Mouse (Mus musculus) liver, postnatal 0 days (tissue): ENCODE measurements around the gene Epb41l2.

ENCODE experiments used
- CTCF ChIP-seq: sonication (generic); IDR thresholded peaks from 2 replicates; pipeline ENCODE4 v1.5.1; 2016; ENCODE audit warnings: antibody characterized with exemption, low read depth
- EP300 ChIP-seq: IDR thresholded peaks from 2 replicates; pipeline ENCODE4 v1.6.1; 2016; ENCODE audit warnings: antibody characterized with exemption, low read depth, mild to moderate bottlenecking

- TF ChIP-seq EP300: no peak
- no peak for TF ChIP-seq CTCF
These were observed 39.4 kb downstream of the Epb41l2 start for GRCm38 (mm10) chr10:25399016-25399415.
